Mouse (Mus musculus) skeletal muscle tissue, adult 2 months (tissue): ENCODE results near the gene Olfr191.
"Not testable (repeated sequence)": the region's sequence is repeated elsewhere in the genome, so short reads cannot be mapped to it uniquely, and the experiment has no call there.

Experiments used
- DNase-seq: peaks from one replicate; pipeline ENCODE4 v3.0.0-alpha.2; 2012; ENCODE audit warnings: low read depth, low spot score

Gene Olfr191

GRCm38 (mm10) chr16:59089722-59090121, at the start of gene Olfr191:
Gene Olfr191, minus strand, starts transcription at chr16:59089822.
- not testable (repeated sequence) for DNase-seq

- DNase-seq = no peak
Measured at GRCm38 (mm10) chr16:59130740-59131139, 41.1 kb upstream of the Olfr191 start.

GRCm38 (mm10) chr16:59120969-59121368, 31.3 kb upstream of the Olfr191 start, which contains the start of gene Olfr194:
Gene Olfr194, minus strand, starts transcription at chr16:59121069.
- DNase-seq = no peak

- DNase-seq = no peak
Measured at GRCm38 (mm10) chr16:59111781-59112180, 22.2 kb upstream of the Olfr191 start, which contains the start of gene Olfr193. Gene Olfr193, minus strand, starts transcription at chr16:59111881.

- DNase-seq = not testable (repeated sequence)
Measured at GRCm38 (mm10) chr16:59108522-59108921, 18.9 kb upstream of the Olfr191 start.

- DNase-seq = no peak
Measured at GRCm38 (mm10) chr16:59105312-59105711, 15.7 kb upstream of the Olfr191 start.

GRCm38 (mm10) chr16:59081113-59081512, 8.5 kb downstream of the Olfr191 start:
- DNase-seq = not testable (repeated sequence)

GRCm38 (mm10) chr16:59077905-59078304, 11.7 kb downstream of the Olfr191 start, which contains the start of gene Olfr190:
Gene Olfr190, minus strand, starts transcription at chr16:59078005.
- DNase-seq = no peak

- DNase-seq = no peak
Measured at GRCm38 (mm10) chr16:59073520-59073919, 16.1 kb downstream of the Olfr191 start.

- DNase-seq = no peak
Measured at GRCm38 (mm10) chr16:59071755-59072154, 17.9 kb downstream of the Olfr191 start.

- DNase-seq = not testable (repeated sequence)
Measured at GRCm38 (mm10) chr16:59062411-59062810, 27.2 kb downstream of the Olfr191 start.

- not testable (repeated sequence) for DNase-seq
Measured at GRCm38 (mm10) chr16:59049286-59049685, 40.3 kb downstream of the Olfr191 start.

GRCm38 (mm10) chr16:59048860-59049259, 40.8 kb downstream of the Olfr191 start:
- DNase-seq = no peak

GRCm38 (mm10) chr16:59047579-59047978, 42.0 kb downstream of the Olfr191 start:
- DNase-seq = no peak

GRCm38 (mm10) chr16:59045835-59046234, 43.8 kb downstream of the Olfr191 start:
- no peak for DNase-seq

- no peak for DNase-seq
Measured at GRCm38 (mm10) chr16:59039710-59040109, 49.9 kb downstream of the Olfr191 start, which contains the start of gene Olfr187. Gene Olfr187, minus strand, starts transcription at chr16:59039767.
